Mouse (Mus musculus) kidney, adult 2 months (tissue): ENCODE results near the gene Tnfrsf1a. TPM values are rescaled to one million over a fixed set of nuclear protein-coding genes. Genes with fewer than 3 reads are reported as not detected.
A peak's percentile ranks its signal among the peaks of the same experiment; 100 is the strongest.

Experiments used
- DNase-seq: peaks from one replicate; pipeline ENCODE4 v3.0.0; 2021
- H3K27ac ChIP-seq: fragments of 200-500 bp; 2 replicates; pipeline ENCODE4 v1.5.1; 2012; ENCODE audit warnings: low read depth, low read length, control low read depth, inconsistent platforms; ENCODE audit not compliant: insufficient read depth
- H3K27me3 ChIP-seq: fragments of 200-500 bp; replicated peaks from 2 replicates; pipeline ENCODE4 v1.6.1; 2012; ENCODE audit warnings: mild to moderate bottlenecking, moderate library complexity, low read length, inconsistent platforms; ENCODE audit not compliant: control insufficient read depth, insufficient read depth
- H3K36me3 ChIP-seq: fragments of 200-500 bp; 2 replicates; pipeline ENCODE4 v1.6.1; 2012; ENCODE audit warnings: mild to moderate bottlenecking, moderate library complexity, low read length, inconsistent platforms; ENCODE audit not compliant: control insufficient read depth, insufficient read depth
- H3K4me1 ChIP-seq: fragments of 200-500 bp; 2 replicates; pipeline ENCODE4 v1.6.1; 2011; ENCODE audit warnings: low read length; ENCODE audit not compliant: control insufficient read depth, insufficient read depth
- H3K4me3 ChIP-seq: fragments of 200-500 bp; 2 replicates; pipeline ENCODE4 v1.5.1; 2011; ENCODE audit warnings: mild to moderate bottlenecking, low read depth, low read length, control low read depth; ENCODE audit not compliant: insufficient read depth
- CTCF ChIP-seq: fragments of 200-500 bp; conservative IDR thresholded peaks from 2 replicates; pipeline ENCODE4 v1.5.1; 2011; ENCODE audit warnings: low read depth, mild to moderate bottlenecking, control low read depth, low read length, moderate library complexity, mixed read lengths; ENCODE audit not compliant: insufficient read depth, insufficient read length
- POLR2A ChIP-seq: fragments of 200-500 bp; IDR thresholded peaks from one replicate; pipeline ENCODE4 v1.6.1; 2011; ENCODE audit warnings: low read depth, low read length, control low read depth
- WGBS: fragments of 180-500 bp; shearing (Covaris S2); methylation state at CpG from one replicate; pipeline ENCODE4 v1.1.7; 2018; 5-methylcytosine and 5-hydroxymethylcytosine counted together
- polyA plus RNA-seq: library from polyadenylated mRNA; depleted of rRNA; stranded (reverse); fragments of >200 nt; gene quantifications from 2 replicates; pipeline ENCODE4 v1.2.3, GENCODE M21; 2012

Gene Tnfrsf1a
- polyA plus RNA-seq, 1 experiment: 98.6 TPM

GRCm38 (mm10) chr6:125382024-125382423, 32.9 kb downstream of the Tnfrsf1a start:
- DNase-seq: no peak
- Histone ChIP-seq H3K27me3 (no peaks in the 10 kb centered on the region), H3K36me3 (no peaks in the 10 kb centered on the region), H3K4me1 (peaks cover 11% of the 10 kb centered on the region), H3K4me3 (no peak overlapping the region), H3K27ac (no peak overlapping the region)
- TF ChIP-seq CTCF: no peak
- TF ChIP-seq POLR2A: no peak
- WGBS: 66% methylated on average over 2 of the region's 2 CpGs

GRCm38 (mm10) chr6:125385066-125385974, 36.2 kb downstream of the Tnfrsf1a start:
- peak; percentile 48 for DNase-seq
- TF ChIP-seq CTCF: peak; percentile 54
- no peak for TF ChIP-seq POLR2A
- Histone ChIP-seq H3K4me3 (no peak overlapping the region), H3K4me1 (no peaks in the 10 kb centered on the region; the same call in 1 of the 2 replicates), H3K36me3 (no peaks in the 10 kb centered on the region), H3K27ac (no peak overlapping the region), H3K27me3 (no peaks in the 10 kb centered on the region)
- WGBS: 75% methylated on average over 11 of the region's 11 CpGs

DNA sequence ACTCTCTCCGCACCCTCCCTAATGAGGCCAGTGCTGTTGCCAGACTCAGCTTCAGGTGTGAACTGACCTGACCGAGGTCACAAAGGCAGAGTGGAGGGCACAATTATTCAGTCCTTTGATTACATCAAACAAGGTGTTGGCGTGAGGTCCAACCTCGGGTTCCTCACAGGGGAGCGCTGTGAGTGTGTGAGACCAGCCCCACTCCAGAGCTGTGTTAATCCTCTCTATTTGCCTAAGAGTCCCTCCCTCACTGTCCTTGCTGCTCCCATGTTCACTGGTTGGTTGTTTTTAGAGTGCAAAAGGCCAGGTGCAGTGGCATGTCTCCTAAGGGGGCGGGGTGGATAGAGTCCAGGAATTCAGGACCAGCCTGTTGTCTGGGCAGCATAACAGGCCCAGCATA, 36.9 kb downstream of the Tnfrsf1a start:
- Histone ChIP-seq H3K36me3 (no peaks in the 10 kb centered on the region), H3K4me3 (no peak overlapping the region), H3K27ac (no peak overlapping the region), H3K4me1 (no peaks in the 10 kb centered on the region), H3K27me3 (no peaks in the 10 kb centered on the region)
- DNase-seq: no peak
- TF ChIP-seq CTCF (no peak), POLR2A (no peak)
- WGBS: 69% methylated on average over 6 of the region's 6 CpGs

DNA sequence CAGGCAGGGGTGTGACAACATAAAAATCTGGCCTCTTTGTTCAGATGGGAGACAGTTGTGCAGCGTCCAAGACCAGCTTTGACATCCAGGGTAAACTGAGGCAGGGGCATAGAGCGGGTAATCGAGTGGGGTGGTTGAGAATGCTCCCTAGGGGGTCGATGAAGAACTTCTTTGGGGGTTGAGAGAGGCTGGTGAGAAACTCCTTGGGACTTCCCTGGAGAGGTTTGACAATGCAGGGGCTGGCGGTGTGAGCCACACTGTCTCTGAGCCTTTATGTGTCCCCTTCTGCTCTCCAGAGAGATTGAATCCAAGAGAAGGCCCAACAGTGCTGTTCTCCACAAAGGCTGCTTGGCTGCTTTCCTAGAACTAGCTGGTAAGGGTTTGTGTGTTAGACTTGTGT, 40.7 kb downstream of the Tnfrsf1a start:
- Histone ChIP-seq H3K27me3 (no peaks in the 10 kb centered on the region), H3K27ac (no peak overlapping the region), H3K4me1 (no peaks in the 10 kb centered on the region), H3K36me3 (no peaks in the 10 kb centered on the region), H3K4me3 (no peak overlapping the region)
- DNase-seq: no peak
- TF ChIP-seq POLR2A (no peak), CTCF (no peak)
- WGBS: 95% methylated on average over 5 of the region's 5 CpGs

DNA sequence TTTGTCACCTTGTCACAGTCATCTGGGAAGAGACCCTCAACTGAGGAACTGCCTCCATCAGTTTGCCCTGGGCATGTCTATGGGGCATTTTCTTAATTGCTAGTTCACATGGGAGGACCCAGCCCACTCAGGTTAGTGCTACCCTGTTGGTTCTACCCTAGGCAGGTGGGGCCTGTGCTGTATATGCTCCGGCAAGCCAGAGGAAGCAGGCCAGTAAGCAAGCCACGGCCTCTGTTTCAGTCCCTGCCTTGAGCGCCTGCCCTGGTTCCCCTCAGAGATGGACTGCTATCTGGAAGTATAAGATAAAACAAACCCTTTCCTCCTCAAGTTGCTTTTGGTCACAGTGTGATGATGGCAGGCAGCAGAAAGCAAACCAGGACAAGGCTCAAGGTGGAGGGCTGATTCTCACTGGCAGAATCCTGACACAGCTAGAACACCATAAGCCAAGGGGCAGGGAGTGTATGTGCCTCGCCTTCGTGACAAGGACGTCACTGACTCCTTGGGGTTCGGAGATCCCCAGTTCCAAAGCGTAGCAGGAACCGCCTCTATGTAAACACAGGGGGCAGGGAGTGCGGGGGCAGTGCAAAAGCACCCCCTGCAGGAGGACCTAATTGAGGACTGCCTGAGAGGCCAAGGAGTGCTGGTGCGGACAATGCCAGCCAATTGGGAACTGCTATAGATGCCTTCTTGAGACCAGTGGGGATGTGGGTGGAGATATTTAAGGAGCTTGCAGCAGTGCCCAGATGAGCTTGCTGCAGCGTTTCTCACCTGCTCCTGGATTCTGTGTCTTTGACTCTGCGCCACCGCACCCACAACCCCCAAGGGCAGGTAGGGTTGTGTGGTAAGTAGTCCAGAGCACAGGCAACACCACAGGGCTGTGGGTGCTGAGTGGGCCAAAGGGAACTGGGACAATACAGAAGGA, 56.6 kb downstream of the Tnfrsf1a start:
- Histone ChIP-seq H3K4me3 (no peak overlapping the region), H3K27me3 (no peaks in the 10 kb centered on the region), H3K36me3 (no peaks in the 10 kb centered on the region), H3K4me1 (no peaks in the 10 kb centered on the region), H3K27ac (no peak overlapping the region)
- DNase-seq: no peak
- no peak for TF ChIP-seq CTCF
- no peak for TF ChIP-seq POLR2A
- WGBS: 83% methylated on average over 14 of the region's 14 CpGs

GRCm38 (mm10) chr6:125407224-125407623, 58.1 kb downstream of the Tnfrsf1a start:
- 88% methylated on average over 7 of the region's 7 CpGs for WGBS

GRCm38 (mm10) chr6:125407657-125408056, 58.5 kb downstream of the Tnfrsf1a start:
- H3K36me3 ChIP-seq: no peaks in the 10 kb centered on the region
- H3K27me3 ChIP-seq: no peaks in the 10 kb centered on the region
- H3K4me1 ChIP-seq: no peaks in the 10 kb centered on the region
- TF ChIP-seq CTCF: no peak
- no peak for TF ChIP-seq POLR2A
- H3K27ac ChIP-seq: no peak overlapping the region
- DNase-seq: no peak
- H3K4me3 ChIP-seq: no peak overlapping the region
- 94% methylated on average over 10 of the region's 10 CpGs for WGBS

More at GRCm38 (mm10) chr6:125407224-125407623, 58.1 kb downstream of the Tnfrsf1a start:
- H3K4me3 ChIP-seq: no peak overlapping the region
- TF ChIP-seq CTCF (no peak), POLR2A (no peak)
- no peak for DNase-seq
- no peaks in the 10 kb centered on the region for H3K4me1 ChIP-seq
- H3K27ac ChIP-seq: no peak overlapping the region
- H3K27me3 ChIP-seq: no peaks in the 10 kb centered on the region
- no peaks in the 10 kb centered on the region for H3K36me3 ChIP-seq
